Mouse (Mus musculus) left cerebral cortex, adult 18-20 months (tissue): Measurements from ENCODE around the gene Dcbld2. TPM values are rescaled to one million over a fixed set of nuclear protein-coding genes. Genes with fewer than 3 reads are reported as not detected.

ENCODE experiments used
- total RNA-seq, 2 experiments: library from RNA; stranded (reverse); gene quantifications; 2 replicates each; pipeline ENCODE4 v1.2.3; 2021

Gene Dcbld2
- total RNA-seq, 2 experiments from 2014 or later: 21.5 to 27.5 TPM

Other genes starting within 250 kb of the Dcbld2 start
- gene St3gal6, start 115.8 kb downstream of the Dcbld2 start, total RNA-seq: 10 to 100 TPM; 22.4 to 25.8 TPM
- not detected for gene Gm813, start 208.5 kb downstream of the Dcbld2 start, total RNA-seq
- not detected for gene E330017A01Rik, start 230.3 kb downstream of the Dcbld2 start, total RNA-seq